Mouse (Mus musculus) left cerebral cortex, postnatal 14 days (tissue): ENCODE measurements around the gene Krtcap3. TPM values are rescaled to one million over a fixed set of nuclear protein-coding genes. Genes with fewer than 3 reads are reported as not detected.

Experiments used
- DNase-seq, 2 experiments: peaks; one replicate each; pipeline ENCODE4 v3.0.0; 2021 to 2022; ENCODE audit warnings: low spot score in 2 of 2, mixed read lengths in 1 of 2
- intact Hi-C: fragments of 180-260 bp; cut with DNase I; formaldehyde crosslinking; loops from one replicate; pipeline ENCODE4 v1.15.1; 2025
- total RNA-seq, 2 experiments: library from RNA; stranded (reverse); gene quantifications; 2 replicates each; pipeline ENCODE4 v1.2.3; 2021

Krtcap3 gene
- total RNA-seq, 2 experiments from 2014 or later: 1.6 to 2.0 TPM

- DNase-seq: peak in 1 of 2 experiments; percentile 52
- intact Hi-C loops: loop anchor here (5.0 kb wide), 1 partner anchor 157 kb away; the partner anchor contains the start of gene Zfp512
These were observed 44.2 kb downstream of the Krtcap3 start, which contains the start of gene Fndc4 for GRCm38 (mm10) chr5:31295606-31296141. Gene Fndc4, minus strand, starts transcription at chr5:31296080.

- intact Hi-C loops: loop anchor here (5.0 kb wide), 1 partner anchor 155 kb away; the partner anchor contains the start of gene Zfp512
These were observed 45.7 kb downstream of the Krtcap3 start, which contains the start of gene Gckr for GRCm38 (mm10) chr5:31297047-31297757. Gene Gckr, plus strand, starts transcription at chr5:31297443.

GRCm38 (mm10) chr5:31297981-31298380 lies 46.5 kb downstream of the Krtcap3 start:
- DNase-seq: no peak
- intact Hi-C loops: loop anchor here (5.0 kb wide), 1 partner anchor 154 kb away; the partner anchor contains the start of gene Zfp512

More at GRCm38 (mm10) chr5:31297047-31297757, 45.7 kb downstream of the Krtcap3 start, which contains the start of gene Gckr:
- no peak for DNase-seq

GRCm38 (mm10) chr5:31298486-31298885 lies 47.0 kb downstream of the Krtcap3 start:
- DNase-seq: no peak
- intact Hi-C loops: loop anchor here (5.0 kb wide), 1 partner anchor 154 kb away; the partner anchor contains the start of gene Zfp512

GRCm38 (mm10) chr5:31301866-31302265 lies 50.4 kb downstream of the Krtcap3 start:
- DNase-seq: no peak
- intact Hi-C loops: no loop called here

Other genes starting within 250 kb of the Krtcap3 start
- 10 to 100 TPM; 71.4 to 75.3 TPM for gene Atraid, start 203.4 kb upstream of the Krtcap3 start, total RNA-seq
- gene Slc5a6, start 202.8 kb upstream of the Krtcap3 start, total RNA-seq: 10 to 100 TPM; 11.8 to 18.0 TPM
- gene Cad, start 196.9 kb upstream of the Krtcap3 start, total RNA-seq: 10 to 100 TPM; 17.9 to 19.4 TPM
- not detected for gene Dnajc5g, start 145.4 kb upstream of the Krtcap3 start, total RNA-seq
- 100 to 1,000 TPM; 148 to 193 TPM for gene Slc30a3, start 143.5 kb upstream of the Krtcap3 start, total RNA-seq
- 1 to 10 TPM; 1.9 to 2.0 TPM for gene Trim54, start 135.0 kb upstream of the Krtcap3 start, total RNA-seq
- gene Ucn, start 112.9 kb upstream of the Krtcap3 start, total RNA-seq: 1 to 10 TPM; 2.5 to 2.7 TPM
- gene Mpv17, start 97.4 kb upstream of the Krtcap3 start, total RNA-seq: 10 to 100 TPM; 40.5 to 49.8 TPM
- gene Gm29609, start 71.8 kb upstream of the Krtcap3 start, total RNA-seq: 1 to 10 TPM; 3.3 TPM
- gene Gtf3c2, start 71.5 kb upstream of the Krtcap3 start, total RNA-seq: 10 to 100 TPM; 54.9 to 57.2 TPM
- 10 to 100 TPM; 72.2 to 77.1 TPM for gene Snx17, start 58.5 kb upstream of the Krtcap3 start, total RNA-seq
- 10 to 100 TPM; 39.5 to 49.2 TPM for gene Eif2b4, start 58.3 kb upstream of the Krtcap3 start, total RNA-seq
- gene Zfp513, start 49.4 kb upstream of the Krtcap3 start, total RNA-seq: 10 to 100 TPM; 27.2 to 31.1 TPM
- 10 to 100 TPM; 77.5 to 87.1 TPM for gene Ppm1g, start 31.0 kb upstream of the Krtcap3 start, total RNA-seq
- 10 to 100 TPM; 72.9 to 75.8 TPM for gene Nrbp1, start 10.8 kb upstream of the Krtcap3 start, total RNA-seq
- gene Gm9970, start 10.5 kb upstream of the Krtcap3 start, total RNA-seq: not detected
- 10 to 100 TPM; 82.8 to 93.9 TPM for gene Ift172, start 39.4 kb downstream of the Krtcap3 start, total RNA-seq
- gene Fndc4, start 44.4 kb downstream of the Krtcap3 start, total RNA-seq: 100 to 1,000 TPM; 124 to 147 TPM
- under 1 TPM; 0.11 to 0.30 TPM for gene Gckr, start 45.8 kb downstream of the Krtcap3 start, total RNA-seq
- 10 to 100 TPM; 46.1 to 49.1 TPM for gene Zfp512, start 200.7 kb downstream of the Krtcap3 start, total RNA-seq
- gene 4930548H24Rik, start 234.0 kb downstream of the Krtcap3 start, total RNA-seq: not detected
- 10 to 100 TPM; 31.9 to 32.6 TPM for gene Gpn1, start 243.1 kb downstream of the Krtcap3 start, total RNA-seq